Mouse (Mus musculus) thymus, postnatal 10 days (tissue): ENCODE data around the gene Lrba.

Source experiments
- DNase-seq, 2 experiments: peaks; one replicate each; pipeline ENCODE4 v3.0.0; 2021; ENCODE audit warnings: low spot score in 2 of 2

Lrba gene

GRCm38 (mm10) chr3:86754595-86755557 is 530.4 kb downstream of the Lrba start:
- no peak for DNase-seq

GRCm38 (mm10) chr3:86756548-86756947 is 532.1 kb downstream of the Lrba start:
- no peak for DNase-seq

- no peak for DNase-seq
These were observed 534.2 kb downstream of the Lrba start for GRCm38 (mm10) chr3:86758727-86759126.

- no peak for DNase-seq
These were observed 534.9 kb downstream of the Lrba start for GRCm38 (mm10) chr3:86759383-86759782.

GRCm38 (mm10) chr3:86759834-86760233 is 535.4 kb downstream of the Lrba start:
- DNase-seq, result no peak

GRCm38 (mm10) chr3:86760474-86760873 is 536.0 kb downstream of the Lrba start:
- DNase-seq, result no peak

- peak; percentile 45 to 68 for DNase-seq
These were observed 536.9 kb downstream of the Lrba start for GRCm38 (mm10) chr3:86761095-86762035.

- DNase-seq, result no peak
These were observed 537.5 kb downstream of the Lrba start for GRCm38 (mm10) chr3:86762036-86762415.

- no peak for DNase-seq
These were observed 538.0 kb downstream of the Lrba start for GRCm38 (mm10) chr3:86762456-86762855.

- no peak for DNase-seq
These were observed 544.1 kb downstream of the Lrba start for GRCm38 (mm10) chr3:86768553-86768952.

- DNase-seq, result no peak
These were observed 544.5 kb downstream of the Lrba start for GRCm38 (mm10) chr3:86768969-86769368.

GRCm38 (mm10) chr3:86774566-86775443 is 550.3 kb downstream of the Lrba start:
- no peak for DNase-seq

GRCm38 (mm10) chr3:86775444-86775828 is 551.0 kb downstream of the Lrba start:
- no peak for DNase-seq

- no peak for DNase-seq
These were observed 555.2 kb downstream of the Lrba start for GRCm38 (mm10) chr3:86779704-86780103.

- DNase-seq, result no peak
These were observed 559.6 kb downstream of the Lrba start for GRCm38 (mm10) chr3:86784051-86784450.

GRCm38 (mm10) chr3:86784930-86785329 is 560.5 kb downstream of the Lrba start:
- no peak for DNase-seq

GRCm38 (mm10) chr3:86786280-86786679 is 561.8 kb downstream of the Lrba start:
- no peak for DNase-seq

GRCm38 (mm10) chr3:86786845-86787351 is 562.4 kb downstream of the Lrba start:
- DNase-seq, result no peak

GRCm38 (mm10) chr3:86787423-86788123 is 563.1 kb downstream of the Lrba start:
- no peak for DNase-seq

- DNase-seq, result peak in 1 of 2 experiments; percentile 64
These were observed 564.2 kb downstream of the Lrba start for GRCm38 (mm10) chr3:86788711-86789110.
